Mouse (Mus musculus) adipocyte (in vitro differentiated cells): ENCODE results near the gene Casq2.
A peak's percentile ranks its signal among the peaks of the same experiment; 100 is the strongest.

ENCODE experiments used
- DNase-seq: peaks from one replicate; pipeline ENCODE4 v3.0.0-alpha.2; 2016; ENCODE audit warnings: low spot score

Casq2 gene

DNA sequence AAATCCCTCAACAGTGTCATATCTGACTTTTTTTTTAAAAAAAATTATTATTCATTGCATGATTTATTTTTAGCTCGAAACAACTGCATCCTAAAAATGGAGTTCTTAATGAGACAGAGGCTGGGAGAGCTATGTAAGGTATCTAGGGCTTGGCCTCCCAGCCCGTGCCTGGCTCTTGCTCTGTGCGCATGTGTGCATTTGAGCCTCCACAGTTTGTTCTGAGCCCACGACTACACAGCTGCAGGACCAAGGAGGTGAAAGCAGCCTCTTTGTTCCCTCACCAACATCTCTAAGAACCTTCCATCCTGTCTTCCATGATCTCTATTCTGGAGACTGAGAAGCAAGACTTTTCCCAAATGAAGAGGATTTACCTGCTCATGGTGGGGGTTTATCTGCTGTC lies at the start of gene Casq2:
Gene Casq2 (plus strand): TSS at position 133 of the 400 bp plus-strand sequence.
- no peak for DNase-seq

GRCm38 (mm10) chr3:102037806-102038205 lies 48.4 kb upstream of the Casq2 start:
- no peak for DNase-seq

- DNase-seq: no peak
These were observed 47.6 kb upstream of the Casq2 start for GRCm38 (mm10) chr3:102038608-102039007.

- DNase-seq: no peak
These were observed 44.6 kb upstream of the Casq2 start for GRCm38 (mm10) chr3:102041632-102042031.

GRCm38 (mm10) chr3:102045071-102045470 lies 41.1 kb upstream of the Casq2 start:
- DNase-seq: no peak

DNA sequence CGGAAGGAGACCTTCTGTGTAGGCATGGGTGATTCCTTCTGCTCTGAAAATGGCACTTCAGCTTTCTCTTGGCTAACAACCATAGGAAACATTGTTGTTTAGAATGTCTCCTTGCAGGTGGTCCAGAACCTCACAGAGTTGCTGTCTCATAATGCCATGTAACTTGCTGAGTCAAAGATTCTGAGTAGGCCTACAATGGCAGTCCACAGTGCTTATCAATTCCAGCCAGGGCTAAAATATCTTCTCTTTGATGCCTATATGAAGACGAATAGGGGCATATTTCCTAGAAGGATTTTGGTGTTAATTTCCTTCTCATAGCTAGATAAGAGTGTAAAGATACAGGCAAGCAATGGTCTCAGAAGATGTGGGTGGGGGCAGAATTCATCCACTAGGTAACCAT lies 38.7 kb upstream of the Casq2 start:
- no peak for DNase-seq

GRCm38 (mm10) chr3:102049207-102050104 lies 36.8 kb upstream of the Casq2 start:
- DNase-seq: no peak

DNA sequence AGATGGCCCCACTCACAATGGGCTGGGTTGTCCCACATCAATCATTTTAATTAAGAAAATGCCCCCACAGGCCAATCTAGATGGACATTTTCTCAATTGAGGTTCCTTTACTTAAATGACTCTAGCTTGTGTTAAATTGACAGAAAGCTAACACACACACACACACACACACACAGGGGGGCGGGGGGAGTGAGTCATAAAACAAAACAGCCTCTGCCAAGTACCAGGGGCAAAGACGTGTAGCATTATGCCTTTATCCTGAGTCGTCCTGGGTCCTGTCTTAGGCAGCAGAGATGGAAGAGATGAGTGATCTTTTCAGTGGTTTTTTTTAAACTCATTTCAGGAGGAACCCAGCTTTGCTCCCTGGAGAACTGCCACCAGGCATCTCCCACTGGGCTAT lies 34.2 kb upstream of the Casq2 start:
- DNase-seq: no peak

GRCm38 (mm10) chr3:102053293-102053692 lies 32.9 kb upstream of the Casq2 start:
- no peak for DNase-seq

DNA sequence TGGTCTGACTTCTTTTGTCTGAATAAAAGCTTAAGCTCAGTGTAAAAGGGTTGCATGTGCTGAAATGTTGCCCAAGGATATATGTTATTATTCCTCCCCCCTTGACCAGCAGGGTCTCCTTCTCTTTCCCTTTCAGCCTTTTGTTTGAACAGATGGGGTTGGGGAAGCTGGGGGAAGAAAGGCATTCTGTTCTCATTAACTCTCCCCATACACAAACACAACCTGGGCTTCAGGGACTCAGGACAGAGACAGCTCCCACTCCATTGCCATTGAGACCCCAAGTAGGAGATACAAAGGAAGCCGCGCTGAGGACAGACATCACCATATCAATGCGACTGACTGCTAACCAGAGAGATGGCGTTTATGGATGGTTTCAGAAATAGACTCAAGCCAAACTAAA lies 30.3 kb upstream of the Casq2 start:
- DNase-seq: no peak

- no peak for DNase-seq
These were observed 26.1 kb upstream of the Casq2 start for GRCm38 (mm10) chr3:102060065-102060464.

DNA sequence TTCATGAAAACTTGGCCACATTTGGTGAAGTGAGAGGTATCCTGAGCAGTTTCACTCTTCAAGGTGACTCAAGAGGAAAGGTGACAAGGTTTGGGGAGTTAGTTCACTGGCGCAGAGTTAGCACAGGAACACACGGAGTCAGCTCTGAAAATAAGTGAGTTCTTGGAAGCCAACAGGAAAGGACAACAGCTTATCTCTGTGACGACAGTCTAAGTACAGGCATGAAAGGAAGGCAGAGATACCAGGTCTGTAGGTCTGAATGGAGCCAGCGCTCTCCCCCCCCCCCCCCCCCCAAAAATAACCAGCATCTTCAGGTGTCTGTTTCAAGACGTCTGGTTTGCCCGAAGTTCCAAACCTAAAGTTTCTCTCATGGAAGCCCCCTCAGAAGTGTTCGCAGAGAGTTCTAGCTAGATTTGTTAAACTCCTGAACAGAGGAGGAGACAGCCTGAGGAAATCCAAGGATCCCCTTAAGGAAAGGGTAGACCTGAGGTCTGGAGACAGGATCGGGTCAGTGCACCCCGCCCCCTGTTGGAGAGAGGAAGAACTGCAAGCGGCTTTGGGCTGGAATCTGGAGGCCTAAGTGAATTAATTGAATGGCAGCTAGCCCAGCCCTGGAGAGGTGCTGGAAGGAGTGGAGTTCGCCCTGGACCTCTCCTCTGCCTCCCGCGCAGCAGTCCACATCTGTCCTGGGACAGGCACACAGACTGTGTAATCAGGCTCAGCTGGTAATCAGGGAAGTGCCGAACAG lies 24.1 kb upstream of the Casq2 start:
- DNase-seq: peak; percentile 65

- DNase-seq: no peak
These were observed 23.6 kb upstream of the Casq2 start for GRCm38 (mm10) chr3:102062671-102063010.

DNA sequence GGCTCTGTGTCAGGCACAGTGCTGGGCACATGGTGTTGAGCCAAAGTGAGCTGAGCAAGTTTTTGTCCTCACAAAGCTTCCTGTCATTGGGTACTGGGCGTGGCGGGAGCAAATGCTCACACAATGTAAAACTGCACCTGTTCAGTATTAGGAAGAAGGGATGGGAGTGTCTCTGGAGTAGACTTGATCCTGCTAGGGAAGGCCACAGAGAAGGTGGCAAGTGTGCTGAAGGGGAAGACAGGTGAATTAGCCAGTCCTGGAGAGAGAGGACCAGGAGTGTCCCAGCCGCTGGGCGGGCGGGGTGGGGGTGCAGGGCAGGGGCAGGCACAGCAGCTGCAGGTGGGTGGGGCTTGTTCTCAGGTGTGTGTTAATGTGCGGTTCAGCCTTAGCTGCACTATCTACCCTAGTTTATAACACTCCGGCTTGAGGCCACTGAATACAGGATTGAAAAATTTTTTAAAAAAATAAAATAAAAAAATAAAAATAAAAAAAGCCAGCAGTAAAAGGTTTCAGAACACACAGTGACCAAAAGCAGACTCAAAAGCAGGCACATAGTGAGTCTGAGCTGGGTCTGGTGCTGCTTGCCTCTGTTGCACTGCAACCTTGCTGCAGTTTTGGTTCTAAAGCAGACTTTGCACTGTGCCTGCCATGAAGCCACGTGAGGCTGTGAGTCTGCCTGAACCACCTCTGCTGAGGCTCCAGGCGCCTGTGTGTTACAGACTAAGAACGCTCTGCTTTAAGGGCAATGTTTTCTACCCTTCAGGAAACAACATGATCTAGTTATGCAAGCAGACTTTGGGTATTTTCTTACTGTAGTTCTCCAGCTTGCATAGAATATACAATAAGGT lies 22.7 kb upstream of the Casq2 start:
- no peak for DNase-seq

GRCm38 (mm10) chr3:102064566-102064965 lies 21.6 kb upstream of the Casq2 start:
- no peak for DNase-seq

GRCm38 (mm10) chr3:102067306-102067705 lies 18.9 kb upstream of the Casq2 start:
- no peak for DNase-seq

DNA sequence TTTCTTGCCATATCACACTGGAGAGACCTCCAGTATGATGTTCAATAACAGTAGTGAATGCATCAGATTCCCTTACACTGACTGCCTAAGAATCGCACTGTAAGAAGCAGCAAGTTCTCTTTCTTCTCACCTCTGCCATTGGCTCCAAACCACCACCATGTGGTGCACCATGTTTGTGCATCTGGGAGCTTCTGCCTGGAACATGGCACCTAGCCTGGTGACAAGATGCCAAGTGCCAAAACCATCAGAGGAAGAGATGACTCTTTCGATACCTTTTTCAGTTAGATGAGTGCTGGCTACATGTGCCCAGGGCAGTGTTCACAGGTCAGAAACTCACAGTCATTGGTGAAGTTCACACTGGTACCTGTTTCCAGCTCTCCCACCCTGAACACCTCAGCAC lies 18.4 kb upstream of the Casq2 start:
- DNase-seq: no peak

- DNase-seq: no peak
These were observed 17.0 kb upstream of the Casq2 start for GRCm38 (mm10) chr3:102069260-102069659.

DNA sequence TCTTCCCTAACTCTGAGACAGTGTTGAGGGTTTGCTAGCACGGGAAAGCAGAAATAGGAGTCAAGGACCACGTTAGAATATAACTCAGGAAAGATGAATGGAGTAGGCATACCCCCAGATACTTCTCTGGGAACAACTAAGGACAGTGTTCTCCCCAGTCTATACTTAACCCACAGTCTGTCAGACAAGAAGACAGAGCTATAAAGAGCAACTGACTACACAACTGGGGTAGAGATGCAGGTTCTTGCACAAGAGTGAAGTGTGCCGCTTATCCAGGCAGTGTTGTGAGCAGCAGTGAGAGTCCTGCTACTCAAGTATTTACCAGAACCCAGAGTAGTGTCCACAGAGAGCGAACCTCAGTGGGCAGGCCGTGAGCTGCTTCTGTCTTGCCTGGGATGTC lies 16.5 kb upstream of the Casq2 start:
- no peak for DNase-seq

DNA sequence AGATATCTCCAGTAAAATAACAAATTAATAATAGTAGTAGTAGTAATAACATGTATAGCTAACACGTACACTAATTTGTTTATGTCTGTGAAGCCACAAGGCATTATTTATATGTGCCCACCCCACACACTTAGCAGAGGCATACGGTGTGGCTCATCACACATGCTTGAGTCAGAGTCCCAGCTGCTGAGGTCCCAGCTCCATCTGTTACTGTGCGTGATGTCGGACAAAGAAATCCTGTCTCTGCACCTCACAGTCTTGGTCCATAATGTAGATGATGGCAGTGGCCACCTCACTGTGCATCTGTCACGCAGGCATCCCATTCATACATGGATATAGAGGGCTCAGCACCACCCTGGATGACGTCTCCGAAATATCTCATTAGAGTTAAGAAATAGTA lies 15.9 kb upstream of the Casq2 start:
- DNase-seq: no peak

DNA sequence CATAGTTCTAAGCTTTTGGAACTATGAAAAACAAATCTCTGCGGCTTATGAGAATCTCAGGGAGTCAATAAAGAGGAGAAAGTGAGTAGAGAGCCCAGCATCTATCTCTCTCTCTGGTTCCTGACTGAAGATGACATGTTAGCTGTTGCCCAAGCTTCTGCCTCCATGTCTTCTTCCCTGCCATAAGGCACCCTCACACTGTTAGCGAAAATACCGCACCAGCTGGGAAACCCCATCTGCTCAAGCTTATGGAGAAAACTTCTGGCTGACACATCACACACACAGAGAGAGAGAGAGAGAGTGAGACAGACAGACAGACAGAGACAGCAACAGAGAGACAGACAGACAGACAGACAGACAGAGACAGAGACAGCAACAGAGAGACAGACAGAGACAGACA lies 15.2 kb upstream of the Casq2 start:
- DNase-seq: no peak

- DNase-seq: no peak
These were observed 6.8 kb upstream of the Casq2 start for GRCm38 (mm10) chr3:102079413-102079812.

DNA sequence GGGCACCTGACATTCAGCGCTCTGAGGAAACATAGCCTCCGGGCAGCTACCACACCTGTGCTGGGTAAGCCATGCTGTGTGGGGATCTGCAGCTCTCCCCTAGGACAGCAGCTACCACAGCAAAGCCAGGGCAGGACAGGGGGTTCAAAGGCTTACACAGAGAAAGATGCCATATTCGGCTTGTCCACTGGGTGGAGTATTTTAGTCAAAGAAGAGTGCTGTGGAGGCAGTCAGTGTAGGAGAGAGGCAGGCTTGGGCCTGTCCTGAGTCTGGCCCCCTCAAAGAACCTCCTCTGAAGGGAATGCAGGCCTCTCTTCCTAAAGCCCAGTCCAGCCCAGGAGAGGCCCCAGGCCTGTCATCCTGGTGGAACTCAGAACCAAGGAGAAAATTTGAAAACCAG lies 4.4 kb upstream of the Casq2 start:
- DNase-seq: peak; percentile 86
